Mouse (Mus musculus): Measurements from ENCODE around the gene Gm8720. TPM values are rescaled to one million over a fixed set of nuclear protein-coding genes. Genes with fewer than 3 reads are reported as not detected.
"Not testable (repeated sequence)": the region's sequence is repeated elsewhere in the genome, so short reads cannot be mapped to it uniquely, and the experiment has no call there.

The Gm8720 gene
- total RNA-seq (2021) (not detected), polyA plus RNA-seq (2012; rRNA removed) (not detected in 2 replicates)
- long read RNA-seq: 0 reads

- not testable (repeated sequence) for DNase-seq
Observed at GRCm38 (mm10) chr7:23067356-23067755, at the start of gene Gm8720. Gene Gm8720, minus strand, starts transcription at chr7:23067456.

- DNase-seq: not testable (repeated sequence)
Observed at GRCm38 (mm10) chr7:23055240-23055639, 12.0 kb downstream of the Gm8720 start, which contains the start of gene Vmn1r163. Gene Vmn1r163, plus strand, starts transcription at chr7:23055540.

DNA sequence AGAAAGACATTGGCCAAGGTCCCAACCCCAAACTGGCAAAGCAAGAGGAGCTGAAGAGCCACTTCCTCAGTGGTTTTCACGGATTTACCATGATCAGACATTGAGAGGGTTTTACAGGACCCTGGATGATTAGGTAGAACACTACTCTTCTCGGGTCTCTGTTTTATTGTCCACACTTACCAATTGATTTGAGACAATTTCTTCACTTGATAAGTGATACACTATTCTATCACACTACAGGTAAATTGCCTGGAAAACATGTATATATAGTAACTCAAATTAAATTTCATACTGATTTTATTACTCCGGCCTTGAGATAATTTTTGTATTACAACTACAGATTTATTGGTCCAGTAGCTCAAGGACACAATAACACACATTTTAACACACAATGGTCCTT, 47.4 kb downstream of the Gm8720 start, which contains the start of gene Gm4216:
TSS of gene Gm4216 (minus strand) at position 101 of the 400 bp plus-strand sequence.
- DNase-seq: not testable (repeated sequence)

Other genes with a start within 250 kb of the Gm8720 start
- not detected for gene Vmn1r159, start 223.9 kb downstream of the Gm8720 start, total RNA-seq (2021)
- gene Vmn1r159, start 223.9 kb downstream of the Gm8720 start, polyA plus RNA-seq (2012; rRNA removed): not detected in 2 replicates
- not detected for gene Vmn1r160, start 196.2 kb downstream of the Gm8720 start, total RNA-seq (2021)
- gene Vmn1r160, start 196.2 kb downstream of the Gm8720 start, polyA plus RNA-seq (2012; rRNA removed): not detected in 2 replicates
- gene Gm4214, start 82.8 kb downstream of the Gm8720 start, total RNA-seq (2021): not detected
- gene Gm4214, start 82.8 kb downstream of the Gm8720 start, polyA plus RNA-seq (2012; rRNA removed): not detected in 2 replicates
- not detected for gene Gm4216, start 47.5 kb downstream of the Gm8720 start, total RNA-seq (2021)
- gene Gm4216, start 47.5 kb downstream of the Gm8720 start, polyA plus RNA-seq (2012; rRNA removed): not detected in 2 replicates
- gene Vmn1r163, start 11.9 kb downstream of the Gm8720 start, total RNA-seq (2021): not detected
- not detected in 2 replicates for gene Vmn1r163, start 11.9 kb downstream of the Gm8720 start, polyA plus RNA-seq (2012; rRNA removed)
- gene Gm10662, start 77.0 kb upstream of the Gm8720 start, total RNA-seq (2021): not detected
- not detected in 2 replicates for gene Gm10662, start 77.0 kb upstream of the Gm8720 start, polyA plus RNA-seq (2012; rRNA removed)
- not detected for gene Vmn1r165, start 149.9 kb upstream of the Gm8720 start, total RNA-seq (2021)
- gene Vmn1r165, start 149.9 kb upstream of the Gm8720 start, polyA plus RNA-seq (2012; rRNA removed): not detected in 2 replicates
- not detected for gene Vmn1r166, start 184.2 kb upstream of the Gm8720 start, total RNA-seq (2021)
- not detected in 2 replicates for gene Vmn1r166, start 184.2 kb upstream of the Gm8720 start, polyA plus RNA-seq (2012; rRNA removed)
- not detected for gene Gm6902, start 211.4 kb upstream of the Gm8720 start, total RNA-seq (2021)
- not detected in 2 replicates for gene Gm6902, start 211.4 kb upstream of the Gm8720 start, polyA plus RNA-seq (2012; rRNA removed)
- not detected for gene Nlrp4e, start 233.7 kb upstream of the Gm8720 start, total RNA-seq (2021)
- not detected in 2 replicates for gene Nlrp4e, start 233.7 kb upstream of the Gm8720 start, polyA plus RNA-seq (2012; rRNA removed)

Data from adrenal gland, adult 2 months (tissue).